Mouse (Mus musculus): Measurements from ENCODE around the gene Tmem156. TPM values are rescaled to one million over a fixed set of nuclear protein-coding genes. Genes with fewer than 3 reads are reported as not detected.

The Tmem156 gene
- polyA plus RNA-seq, 1 experiment from 2014 or later = not detected

GRCm38 (mm10) chr5:65038305-65038704 lies 53.6 kb downstream of the Tmem156 start:
- ATAC-seq (replicated peaks; ENCODE audit: low FRiP score) (no peak), DNase-seq (ENCODE audit: low spot score) (no peak)
- no peaks in the 10 kb centered on the region for H3K27me3 ChIP-seq (ENCODE audit: control insufficient read depth, insufficient read depth, low read length)
- H3K4me1 ChIP-seq (replicated peaks; ENCODE audit: control insufficient read depth, insufficient read depth, low read length) = no peaks in the 10 kb centered on the region
- no peak overlapping the region for H3K4me3 ChIP-seq (ENCODE audit: low read depth, low read length)
- 81% methylated on average over 9 of the region's 9 CpGs for WGBS
- H3K9ac ChIP-seq (ENCODE audit: low read length) = no peak overlapping the region
- no peaks in the 10 kb centered on the region for H3K9me3 ChIP-seq (ENCODE audit: control insufficient read depth, low read length)
- no peak overlapping the region for H3K27ac ChIP-seq (ENCODE audit: low read depth, low read length)
- no peak overlapping the region for H3K4me2 ChIP-seq (ENCODE audit: low read depth, low read length, severe bottlenecking)
- no peaks in the 10 kb centered on the region for H3K36me3 ChIP-seq (ENCODE audit: control insufficient read depth, insufficient read depth, low read length)

GRCm38 (mm10) chr5:65036597-65036996 lies 55.3 kb downstream of the Tmem156 start:
- WGBS = 69% methylated on average over 13 of the region's 13 CpGs
- Histone ChIP-seq H3K27ac (ENCODE audit: low read depth, low read length) (no peak overlapping the region), H3K4me1 (replicated peaks; ENCODE audit: control insufficient read depth, insufficient read depth, low read length) (no peaks in the 10 kb centered on the region), H3K27me3 (ENCODE audit: control insufficient read depth, insufficient read depth, low read length) (no peaks in the 10 kb centered on the region), H3K36me3 (ENCODE audit: control insufficient read depth, insufficient read depth, low read length) (no peaks in the 10 kb centered on the region), H3K4me3 (ENCODE audit: low read depth, low read length) (no peak overlapping the region), H3K4me2 (ENCODE audit: low read depth, low read length, severe bottlenecking) (no peak overlapping the region), H3K9me3 (ENCODE audit: control insufficient read depth, low read length) (no peaks in the 10 kb centered on the region), H3K9ac (ENCODE audit: low read length) (no peak overlapping the region)
- ATAC-seq (replicated peaks; ENCODE audit: low FRiP score) = no peak
- DNase-seq (ENCODE audit: low spot score) = no peak

- H3K9me3 ChIP-seq (ENCODE audit: control insufficient read depth, low read length) = no peaks in the 10 kb centered on the region
- H3K9ac ChIP-seq (ENCODE audit: low read length) = no peak overlapping the region
- no peaks in the 10 kb centered on the region for H3K36me3 ChIP-seq (ENCODE audit: control insufficient read depth, insufficient read depth, low read length)
- no peak overlapping the region for H3K27ac ChIP-seq (ENCODE audit: low read depth, low read length)
- no peaks in the 10 kb centered on the region for H3K4me1 ChIP-seq (replicated peaks; ENCODE audit: control insufficient read depth, insufficient read depth, low read length)
- ATAC-seq (replicated peaks; ENCODE audit: low FRiP score) (no peak), DNase-seq (ENCODE audit: low spot score) (no peak)
- 47% methylated on average over 9 of the region's 9 CpGs for WGBS
- H3K4me2 ChIP-seq (ENCODE audit: low read depth, low read length, severe bottlenecking) = no peak overlapping the region
- H3K27me3 ChIP-seq (ENCODE audit: control insufficient read depth, insufficient read depth, low read length) = no peaks in the 10 kb centered on the region
- no peak overlapping the region for H3K4me3 ChIP-seq (ENCODE audit: low read depth, low read length)
Measured at GRCm38 (mm10) chr5:65028019-65028418, 63.9 kb downstream of the Tmem156 start.

GRCm38 (mm10) chr5:65026776-65027175 lies 65.2 kb downstream of the Tmem156 start:
- Histone ChIP-seq H3K9me3 (ENCODE audit: control insufficient read depth, low read length) (no peaks in the 10 kb centered on the region), H3K4me1 (replicated peaks; ENCODE audit: control insufficient read depth, insufficient read depth, low read length) (no peaks in the 10 kb centered on the region), H3K27ac (ENCODE audit: low read depth, low read length) (no peak overlapping the region), H3K4me3 (ENCODE audit: low read depth, low read length) (no peak overlapping the region), H3K36me3 (ENCODE audit: control insufficient read depth, insufficient read depth, low read length) (no peaks in the 10 kb centered on the region), H3K9ac (ENCODE audit: low read length) (no peak overlapping the region), H3K4me2 (ENCODE audit: low read depth, low read length, severe bottlenecking) (no peak overlapping the region), H3K27me3 (ENCODE audit: control insufficient read depth, insufficient read depth, low read length) (no peaks in the 10 kb centered on the region)
- 82% methylated on average over 9 of the region's 9 CpGs for WGBS
- ATAC-seq (replicated peaks; ENCODE audit: low FRiP score) (no peak), DNase-seq (ENCODE audit: low spot score) (no peak)

- no peaks in the 10 kb centered on the region for H3K4me1 ChIP-seq (replicated peaks; ENCODE audit: control insufficient read depth, insufficient read depth, low read length)
- WGBS = 68% methylated on average over 6 of the region's 6 CpGs
- H3K9me3 ChIP-seq (ENCODE audit: control insufficient read depth, low read length) = no peaks in the 10 kb centered on the region
- no peak for DNase-seq (ENCODE audit: low spot score)
- no peak overlapping the region for H3K9ac ChIP-seq (ENCODE audit: low read length)
- H3K27ac ChIP-seq (ENCODE audit: low read depth, low read length) = no peak overlapping the region
- no peak for ATAC-seq (replicated peaks; ENCODE audit: low FRiP score)
- no peaks in the 10 kb centered on the region for H3K36me3 ChIP-seq (ENCODE audit: control insufficient read depth, insufficient read depth, low read length)
- no peak overlapping the region for H3K4me2 ChIP-seq (ENCODE audit: low read depth, low read length, severe bottlenecking)
- no peak overlapping the region for H3K4me3 ChIP-seq (ENCODE audit: low read depth, low read length)
- no peaks in the 10 kb centered on the region for H3K27me3 ChIP-seq (ENCODE audit: control insufficient read depth, insufficient read depth, low read length)
Measured at GRCm38 (mm10) chr5:65025916-65026315, 66.0 kb downstream of the Tmem156 start.

- no peak for ATAC-seq (replicated peaks; ENCODE audit: low FRiP score)
- Histone ChIP-seq H3K4me3 (ENCODE audit: low read depth, low read length) (no peak overlapping the region), H3K36me3 (ENCODE audit: control insufficient read depth, insufficient read depth, low read length) (no peaks in the 10 kb centered on the region), H3K27ac (ENCODE audit: low read depth, low read length) (no peak overlapping the region), H3K9ac (ENCODE audit: low read length) (no peak overlapping the region), H3K4me2 (ENCODE audit: low read depth, low read length, severe bottlenecking) (no peak overlapping the region), H3K4me1 (replicated peaks; ENCODE audit: control insufficient read depth, insufficient read depth, low read length) (no peaks in the 10 kb centered on the region), H3K27me3 (ENCODE audit: control insufficient read depth, insufficient read depth, low read length) (no peaks in the 10 kb centered on the region), H3K9me3 (ENCODE audit: control insufficient read depth, low read length) (no peaks in the 10 kb centered on the region)
- no peak for DNase-seq (ENCODE audit: low spot score)
- 83% methylated on average over 2 of the region's 2 CpGs for WGBS
Measured at GRCm38 (mm10) chr5:65024641-65025040, 67.3 kb downstream of the Tmem156 start.

- H3K4me2 ChIP-seq (ENCODE audit: low read depth, low read length, severe bottlenecking) = no peak overlapping the region
- no peaks in the 10 kb centered on the region for H3K27me3 ChIP-seq (ENCODE audit: control insufficient read depth, insufficient read depth, low read length)
- DNase-seq (ENCODE audit: low spot score) = no peak
- H3K9me3 ChIP-seq (ENCODE audit: control insufficient read depth, low read length) = no peaks in the 10 kb centered on the region
- no peak for ATAC-seq (replicated peaks; ENCODE audit: low FRiP score)
- H3K27ac ChIP-seq (ENCODE audit: low read depth, low read length) = no peak overlapping the region
- WGBS = 95% methylated on average over 4 of the region's 4 CpGs
- H3K4me1 ChIP-seq (replicated peaks; ENCODE audit: control insufficient read depth, insufficient read depth, low read length) = no peaks in the 10 kb centered on the region
- no peak overlapping the region for H3K4me3 ChIP-seq (ENCODE audit: low read depth, low read length)
- H3K36me3 ChIP-seq (ENCODE audit: control insufficient read depth, insufficient read depth, low read length) = no peaks in the 10 kb centered on the region
- H3K9ac ChIP-seq (ENCODE audit: low read length) = no peak overlapping the region
Measured at GRCm38 (mm10) chr5:65022006-65022405, 69.9 kb downstream of the Tmem156 start.

- Histone ChIP-seq H3K4me2 (ENCODE audit: low read depth, low read length, severe bottlenecking) (no peak overlapping the region), H3K27me3 (ENCODE audit: control insufficient read depth, insufficient read depth, low read length) (no peaks in the 10 kb centered on the region), H3K9me3 (ENCODE audit: control insufficient read depth, low read length) (no peaks in the 10 kb centered on the region), H3K4me3 (ENCODE audit: low read depth, low read length) (no peak overlapping the region), H3K9ac (ENCODE audit: low read length) (no peak overlapping the region), H3K4me1 (replicated peaks; ENCODE audit: control insufficient read depth, insufficient read depth, low read length) (no peaks in the 10 kb centered on the region), H3K27ac (ENCODE audit: low read depth, low read length) (no peak overlapping the region), H3K36me3 (ENCODE audit: control insufficient read depth, insufficient read depth, low read length) (no peaks in the 10 kb centered on the region)
- DNase-seq (ENCODE audit: low spot score) (no peak), ATAC-seq (replicated peaks; ENCODE audit: low FRiP score) (no peak)
- WGBS = 76% methylated on average over 7 of the region's 7 CpGs
Measured at GRCm38 (mm10) chr5:65019823-65020222, 72.1 kb downstream of the Tmem156 start.

- H3K27me3 ChIP-seq (ENCODE audit: control insufficient read depth, insufficient read depth, low read length) = no peaks in the 10 kb centered on the region
- WGBS = 90% methylated on average over 8 of the region's 8 CpGs
- H3K9ac ChIP-seq (ENCODE audit: low read length) = no peak overlapping the region
- DNase-seq (ENCODE audit: low spot score) = no peak
- H3K36me3 ChIP-seq (ENCODE audit: control insufficient read depth, insufficient read depth, low read length) = no peaks in the 10 kb centered on the region
- no peak overlapping the region for H3K27ac ChIP-seq (ENCODE audit: low read depth, low read length)
- ATAC-seq (replicated peaks; ENCODE audit: low FRiP score) = no peak
- H3K4me3 ChIP-seq (ENCODE audit: low read depth, low read length) = no peak overlapping the region
- H3K4me1 ChIP-seq (replicated peaks; ENCODE audit: control insufficient read depth, insufficient read depth, low read length) = no peaks in the 10 kb centered on the region
- no peak overlapping the region for H3K4me2 ChIP-seq (ENCODE audit: low read depth, low read length, severe bottlenecking)
- no peaks in the 10 kb centered on the region for H3K9me3 ChIP-seq (ENCODE audit: control insufficient read depth, low read length)
Measured at GRCm38 (mm10) chr5:65019109-65019508, 72.8 kb downstream of the Tmem156 start.

All from forebrain, embryonic 11.5 days (tissue).